Mouse (Mus musculus): ENCODE data around the gene Kcns1.

Gene Kcns1

GRCm38 (mm10) chr2:164173394-164173793, 2.5 kb upstream of the Kcns1 start:
- DNase-seq (ENCODE audit: low spot score in 2 of 2) = no peak

- DNase-seq (ENCODE audit: low spot score in 2 of 2) = no peak
Observed at GRCm38 (mm10) chr2:164170326-164170725, 587 bp downstream of the Kcns1 start.

DNA sequence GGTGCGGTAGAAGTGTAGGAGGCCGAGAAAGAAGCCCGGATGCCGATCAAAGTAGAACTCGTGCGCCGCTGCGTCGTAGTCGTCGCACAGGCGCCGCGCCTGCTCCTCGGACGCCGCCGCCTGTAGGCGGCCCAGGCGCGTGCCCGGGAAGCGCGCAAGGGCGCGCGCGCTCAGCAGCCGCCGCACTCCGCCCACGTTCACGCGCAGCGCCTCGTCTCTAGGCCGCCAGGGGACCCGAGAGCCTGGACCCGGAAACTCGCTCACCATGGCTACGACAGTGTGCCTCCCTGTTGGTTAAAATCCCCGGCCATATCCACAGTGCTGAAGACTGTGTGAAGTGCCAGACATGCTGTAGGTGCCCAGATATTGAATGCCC, 2.4 kb downstream of the Kcns1 start:
- no peak for DNase-seq (ENCODE audit: low spot score in 2 of 2)

DNA sequence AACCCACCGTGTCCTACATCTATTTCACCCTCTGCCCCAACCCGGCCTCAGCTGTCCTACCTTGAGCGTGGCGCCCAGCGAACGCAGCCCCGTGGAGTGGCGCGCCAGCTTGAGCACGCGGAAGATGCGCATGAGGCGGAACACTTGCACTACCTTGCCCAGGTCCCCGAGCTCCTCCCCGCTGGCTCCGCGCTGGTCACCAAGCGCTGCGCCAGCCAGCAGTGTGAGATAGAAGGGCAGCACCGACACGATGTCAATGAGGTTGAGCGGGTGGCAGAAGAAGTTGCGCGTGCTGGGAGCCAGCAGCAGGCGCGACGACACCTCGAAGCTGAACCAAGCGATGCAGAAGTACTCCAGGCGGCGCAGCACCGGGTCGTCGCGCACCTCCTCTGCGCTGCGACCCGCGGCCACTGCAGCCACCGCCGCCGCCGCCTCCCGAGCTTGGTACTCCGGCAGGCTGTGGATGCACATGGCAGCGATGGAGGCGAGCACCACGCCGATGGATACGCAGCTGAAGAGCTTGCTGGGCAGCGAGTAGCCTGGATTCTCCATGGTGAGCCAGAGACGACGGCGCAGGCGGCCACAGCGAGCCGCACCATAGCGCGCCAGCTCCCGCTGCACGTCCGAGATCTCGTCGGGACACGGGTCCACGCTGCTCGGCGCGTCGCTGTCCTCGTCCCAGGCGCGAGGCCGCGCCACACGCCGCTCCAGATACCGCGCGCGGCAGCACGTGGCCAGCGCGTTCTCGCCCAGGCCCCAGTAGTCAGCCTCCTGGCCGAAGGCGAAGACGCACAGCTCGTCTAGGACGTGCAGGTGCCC, 3.0 kb downstream of the Kcns1 start:
- no peak for DNase-seq (ENCODE audit: low spot score in 2 of 2)

GRCm38 (mm10) chr2:164164941-164165340, 6.0 kb downstream of the Kcns1 start:
- DNase-seq (ENCODE audit: low spot score in 2 of 2) = no peak

GRCm38 (mm10) chr2:164161515-164162055, 9.3 kb downstream of the Kcns1 start:
- no peak for DNase-seq (ENCODE audit: low spot score in 2 of 2)

- DNase-seq (ENCODE audit: low spot score in 2 of 2) = no peak
Observed at GRCm38 (mm10) chr2:164158838-164159237, 12.1 kb downstream of the Kcns1 start.

- DNase-seq (ENCODE audit: low spot score in 2 of 2) = no peak
Observed at GRCm38 (mm10) chr2:164156158-164156557, 14.8 kb downstream of the Kcns1 start.

DNA sequence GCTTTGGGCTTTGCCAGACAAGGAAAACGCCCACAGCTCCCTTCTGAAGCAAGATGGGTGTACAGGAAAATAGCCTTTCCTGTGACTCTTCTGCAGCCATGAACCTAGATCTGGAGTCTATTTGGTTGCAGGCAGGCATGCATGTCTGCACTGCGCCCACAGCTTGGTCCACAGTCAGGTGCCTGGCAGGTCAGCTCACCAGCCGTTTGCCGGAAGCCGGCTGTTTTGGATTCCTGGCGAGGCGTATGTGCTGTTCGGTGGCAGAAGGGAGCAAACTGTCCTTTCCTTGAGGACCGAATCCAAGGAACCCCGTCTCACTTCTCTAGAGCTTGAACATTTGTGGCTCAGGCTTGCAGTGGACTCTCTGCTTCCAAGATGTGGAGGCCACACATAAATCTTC, 16.9 kb downstream of the Kcns1 start:
- DNase-seq (ENCODE audit: low spot score in 2 of 2) = no peak

- no peak for DNase-seq (ENCODE audit: low spot score in 2 of 2)
Observed at GRCm38 (mm10) chr2:164152341-164152740, 18.6 kb downstream of the Kcns1 start.

DNA sequence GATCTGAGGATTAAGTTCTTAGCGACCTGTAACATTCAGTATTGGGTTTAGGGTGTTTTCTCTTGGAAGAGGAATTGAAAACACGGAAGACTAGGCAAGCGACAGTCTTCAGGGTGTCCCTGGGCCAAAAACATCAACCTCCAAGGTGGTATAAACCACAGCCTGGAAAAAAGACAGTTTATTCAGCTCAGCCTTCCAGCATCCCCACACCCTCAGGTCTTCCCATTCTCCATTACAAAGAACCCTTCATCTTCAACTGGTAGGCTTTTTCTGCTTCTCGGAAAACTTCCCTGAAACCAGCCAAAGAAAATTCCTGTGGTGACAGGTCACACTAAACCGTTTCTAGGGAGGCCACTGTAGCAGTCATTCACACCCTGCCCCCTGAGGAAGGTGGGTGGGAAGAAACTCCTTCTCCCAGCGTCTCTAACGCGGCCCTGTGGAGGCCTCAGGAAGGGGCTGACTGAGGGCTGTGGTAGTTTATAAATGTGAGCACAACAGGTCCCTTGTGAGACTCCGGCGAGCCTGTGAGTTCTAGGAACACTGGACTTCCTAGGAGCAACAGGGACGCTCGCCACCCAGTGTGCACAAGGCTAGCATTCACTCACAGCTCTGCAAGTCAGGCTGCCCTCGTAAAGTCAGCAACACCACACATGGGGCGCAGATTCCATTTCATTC, 20.7 kb downstream of the Kcns1 start:
- DNase-seq (ENCODE audit: low spot score in 2 of 2) = no peak

DNA sequence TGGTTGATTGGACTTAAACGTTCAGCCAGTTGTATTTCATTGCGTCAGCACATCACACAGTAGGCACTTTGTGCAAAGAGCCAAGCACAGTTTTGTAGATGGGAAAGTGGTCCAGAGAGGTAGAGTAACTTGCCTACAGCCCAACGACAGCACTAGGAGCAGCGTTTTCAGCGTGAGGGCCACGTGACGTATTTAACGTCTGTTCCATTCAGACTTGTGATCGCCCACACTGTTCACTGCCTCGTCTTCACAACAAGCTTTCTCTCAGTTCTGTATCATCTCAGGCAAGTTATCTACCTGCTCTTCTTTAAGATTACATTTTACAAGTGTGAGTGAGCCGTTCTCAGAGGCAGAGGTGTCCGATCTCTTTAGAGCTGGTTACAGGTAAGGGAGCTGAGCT, 24.4 kb downstream of the Kcns1 start:
- no peak for DNase-seq (ENCODE audit: low spot score in 2 of 2)

GRCm38 (mm10) chr2:164144541-164144940, 26.4 kb downstream of the Kcns1 start:
- no peak for DNase-seq (ENCODE audit: low spot score in 2 of 2)

- no peak for DNase-seq (ENCODE audit: low spot score in 2 of 2)
Observed at GRCm38 (mm10) chr2:164144025-164144424, 26.9 kb downstream of the Kcns1 start.

DNA sequence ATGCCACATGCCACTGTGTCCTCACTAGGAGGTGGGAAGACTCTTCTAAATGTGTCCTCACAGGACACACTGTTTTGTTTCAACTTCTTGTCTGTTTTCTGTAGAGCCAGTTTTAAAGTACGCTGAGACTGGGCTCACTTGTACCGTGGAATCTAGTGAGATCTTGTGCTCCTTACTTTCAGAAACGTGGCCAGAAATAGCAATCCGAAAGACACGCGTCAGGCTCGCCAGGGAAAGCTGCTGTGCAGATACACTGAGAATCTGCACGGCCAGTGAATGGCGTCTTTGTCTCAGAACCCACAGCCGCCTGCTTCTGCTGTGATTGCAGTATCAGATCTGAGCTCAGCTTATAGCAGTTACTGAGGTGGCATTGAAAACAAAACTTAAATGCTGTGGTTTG, 28.9 kb downstream of the Kcns1 start:
- DNase-seq (ENCODE audit: low spot score in 2 of 2) = no peak

GRCm38 (mm10) chr2:164137754-164138153, 33.2 kb downstream of the Kcns1 start:
- DNase-seq (ENCODE audit: low spot score in 2 of 2) = no peak

- DNase-seq (ENCODE audit: low spot score in 2 of 2) = no peak
Observed at GRCm38 (mm10) chr2:164136393-164136792, 34.5 kb downstream of the Kcns1 start.

- no peak for DNase-seq (ENCODE audit: low spot score in 2 of 2)
Observed at GRCm38 (mm10) chr2:164135367-164135766, 35.5 kb downstream of the Kcns1 start.

DNA sequence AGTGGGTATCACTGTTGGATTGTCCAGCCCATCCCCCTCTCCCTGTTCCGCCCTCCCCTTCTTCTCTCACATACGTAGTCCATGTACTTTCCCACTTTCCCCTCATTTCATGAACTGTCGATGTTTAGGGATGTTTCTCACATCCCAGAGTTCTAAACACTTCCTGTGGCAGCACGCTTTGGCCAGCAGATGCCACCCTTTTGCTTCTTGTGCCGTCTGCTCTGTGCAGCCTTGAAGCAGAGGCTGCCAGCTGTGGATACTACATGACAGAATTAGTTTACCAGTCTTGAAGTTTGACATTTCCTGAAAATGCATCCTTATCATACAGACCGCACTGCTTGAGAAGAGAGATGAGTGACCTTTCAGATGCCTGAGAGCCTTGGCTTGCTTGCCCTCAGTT, 36.4 kb downstream of the Kcns1 start:
- DNase-seq (ENCODE audit: low spot score in 2 of 2) = no peak

DNA sequence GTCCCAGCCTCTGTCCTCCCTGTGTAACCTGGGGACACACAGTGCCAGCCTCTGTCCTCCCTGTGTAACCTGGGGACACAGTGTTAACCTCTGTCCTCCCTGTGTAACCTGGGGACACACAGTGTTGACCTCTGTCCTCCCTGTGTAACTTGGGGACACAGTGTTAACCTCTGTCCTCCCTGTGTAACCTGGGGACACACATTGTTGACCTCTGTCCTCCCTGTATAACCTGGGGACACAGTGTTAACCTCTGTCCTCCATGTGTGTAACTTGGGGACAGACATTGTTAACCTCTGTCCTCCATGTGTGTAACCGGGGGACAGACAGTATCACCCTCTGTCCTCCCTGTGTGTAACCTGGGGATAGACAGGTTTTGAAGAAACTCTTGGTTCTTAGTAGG, 39.3 kb downstream of the Kcns1 start:
- no peak for DNase-seq (ENCODE audit: low spot score in 2 of 2)

GRCm38 (mm10) chr2:164128576-164129411, 42.1 kb downstream of the Kcns1 start:
- DNase-seq (ENCODE audit: low spot score in 2 of 2) = no peak

DNA sequence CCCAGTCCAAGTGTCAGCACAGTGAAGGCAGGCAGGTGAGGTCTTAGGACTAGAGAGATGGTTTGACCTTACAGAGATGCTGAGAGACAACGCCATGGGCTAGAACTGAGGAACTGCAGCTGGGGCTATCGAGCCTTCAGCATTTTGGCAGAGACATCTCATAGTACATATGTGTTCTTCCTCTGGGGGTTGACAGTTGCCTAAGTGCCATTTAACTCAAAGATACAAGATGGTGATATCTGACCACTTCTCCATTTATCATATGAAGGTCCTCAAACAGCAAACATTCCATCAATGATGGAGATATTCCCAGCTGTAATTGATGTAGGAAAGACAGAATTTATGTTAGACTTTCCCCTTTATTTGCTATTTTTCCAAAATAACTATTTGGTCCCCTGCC, 43.6 kb downstream of the Kcns1 start:
- DNase-seq (ENCODE audit: low spot score in 2 of 2) = no peak
